In the genomic region with DNA sequence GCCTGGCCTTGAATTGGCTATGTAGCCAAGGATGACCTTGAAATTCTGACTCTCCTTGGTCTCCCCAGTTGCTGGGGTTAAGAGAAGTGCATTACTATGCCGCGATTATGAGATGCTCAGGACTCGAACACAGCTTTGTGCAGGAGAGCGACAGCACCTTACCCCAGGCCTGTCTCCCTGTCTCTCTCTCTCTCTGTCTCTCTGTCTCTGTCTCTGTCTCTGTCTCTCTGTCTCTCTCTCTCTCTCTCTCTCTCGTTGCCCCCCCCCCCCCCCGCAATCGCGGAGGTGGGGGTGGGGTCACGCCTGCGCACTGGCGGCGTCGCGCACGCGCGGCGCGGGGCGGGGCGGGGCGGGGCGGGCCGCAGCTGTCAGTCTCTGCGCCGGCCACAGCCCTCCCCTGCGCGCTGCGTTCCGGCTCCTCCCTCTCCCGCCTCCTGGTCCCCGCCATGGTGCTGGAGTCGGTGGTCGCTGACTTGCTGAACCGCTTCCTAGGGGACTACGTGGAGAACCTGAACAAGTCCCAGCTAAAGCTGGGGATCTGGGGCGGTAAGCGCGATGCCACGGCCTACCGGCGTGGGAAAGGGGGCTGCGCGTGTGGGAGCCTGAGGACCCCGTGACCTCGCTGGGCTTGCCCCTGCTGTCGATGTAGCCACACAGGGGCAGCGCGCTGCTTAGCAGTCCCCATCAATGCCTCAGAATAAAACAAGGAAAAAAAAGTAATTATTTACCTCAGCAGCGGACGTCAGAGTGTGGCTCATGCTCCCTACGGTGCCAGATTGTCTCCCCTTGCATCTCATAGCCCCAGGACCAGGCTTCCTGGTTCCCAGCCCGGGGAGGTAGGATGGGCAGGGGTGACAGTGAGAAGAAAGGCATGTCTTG, we compare ENCODE assay signal across 8 mouse cellular contexts. TPM values are rescaled to one million over a fixed set of nuclear protein-coding genes. Genes with fewer than 3 reads are reported as not detected.
DNase-seq lines count a peak whose midpoint lies in the region; ATAC-seq lines count a peak whose summit lies in the region.

A gene (plus strand): TSS at position 416 of the 879 bp plus-strand sequence.

- peak; percentile 87 for DNase-seq in NIH3T3 (ENCODE audit: low read depth)
- DNase-seq in cerebellum, adult 9-11 months: peak; percentile 89
- DNase-seq in frontal cortex, postnatal 10 days (ENCODE audit: low spot score in 2 of 2): peak; percentile 63 to 82
- DNase-seq in left cerebral cortex, adult 11 months (ENCODE audit: low spot score): peak; percentile 71
- peak; percentile 87 for DNase-seq in lung, postnatal 36 days
- DNase-seq in retina, postnatal 1 day: peak; percentile 90
- DNase-seq in thymus, postnatal 4 days: peak; percentile 89

- no peaks in the 10 kb centered on the region for H3K36me3 ChIP-seq in hindbrain, embryonic 12.5 days

- peak within 1 kb of the TSS; percentile 73 for H3K4me2 ChIP-seq in hindbrain, embryonic 12.5 days (replicated peaks)

- H3K4me1 ChIP-seq in hindbrain, embryonic 12.5 days: peaks cover 5% of the 10 kb centered on the region

- no peaks in the 10 kb centered on the region for H3K9me3 ChIP-seq in hindbrain, embryonic 12.5 days (replicated peaks)

- H3K27ac ChIP-seq in hindbrain, embryonic 12.5 days: peak within 1 kb of the TSS; percentile 88

- peak within 1 kb of the TSS; percentile 75 for H3K9ac ChIP-seq in hindbrain, embryonic 12.5 days

- H3K4me3 ChIP-seq in hindbrain, embryonic 12.5 days: peak within 1 kb of the TSS; percentile 73

- peak; percentile 98 for ATAC-seq in hindbrain, embryonic 12.5 days (ENCODE audit: low FRiP score)

- WGBS in hindbrain, embryonic 12.5 days: under 1% methylated on average over 51 of the region's 53 CpGs

- H3K27me3 ChIP-seq in hindbrain, embryonic 12.5 days: no peaks in the 10 kb centered on the region

RNA-seq across cellular contexts. Expression of the gene that starts here (rescaled TPM):
- polyA plus RNA-seq in hindbrain, embryonic 12.5 days (2016; fragmentation: Nextera tagmentation; extraction: Ambion mirVana): 9.1 and 9.3 TPM in 2 replicates

Comparison
In these comparisons a context has a peak if more than half of its experiments do, and no peak if none do; other contexts are left out.
1. Peak in every context shown above with its lines: DNase-seq, ATAC-seq, H3K4me3 ChIP-seq and H3K27ac ChIP-seq.